Mouse (Mus musculus) frontal cortex, adult 2 months (tissue): ENCODE data around the gene Cdk9. TPM values are rescaled to one million over a fixed set of nuclear protein-coding genes. Genes with fewer than 3 reads are reported as not detected.
A peak's percentile ranks its signal among the peaks of the same experiment; 100 is the strongest.

Source experiments
- DNase-seq, 2 experiments: peaks; one replicate each; pipeline ENCODE4 v3.0.0; 2022; ENCODE audit warnings: low spot score in 1 of 2; ENCODE audit errors: extremely low spot score in 1 of 2
- polyA plus RNA-seq: library from polyadenylated mRNA; depleted of rRNA; stranded (reverse); fragments of >200 nt; gene quantifications from 2 replicates; pipeline ENCODE4 v1.2.3, GENCODE M21; 2012

Gene Cdk9
- polyA plus RNA-seq, 1 experiment = 268 TPM

- DNase-seq = no peak
Measured at GRCm38 (mm10) chr2:32710425-32710824, 2.5 kb downstream of the Cdk9 start.

GRCm38 (mm10) chr2:32709521-32710137 is 3.2 kb downstream of the Cdk9 start:
- no peak for DNase-seq

- no peak for DNase-seq
Measured at GRCm38 (mm10) chr2:32708643-32709042, 4.2 kb downstream of the Cdk9 start.

- no peak for DNase-seq
Measured at GRCm38 (mm10) chr2:32706971-32707370, 5.9 kb downstream of the Cdk9 start.

GRCm38 (mm10) chr2:32705018-32705417 is 7.9 kb downstream of the Cdk9 start:
- no peak for DNase-seq

- DNase-seq = no peak
Measured at GRCm38 (mm10) chr2:32704021-32704421, 8.9 kb downstream of the Cdk9 start, which contains the start of gene Fpgs. Fpgs (minus strand) TSS chr2:32704145.

- DNase-seq = no peak
Measured at GRCm38 (mm10) chr2:32703046-32703445, 9.8 kb downstream of the Cdk9 start.

- no peak for DNase-seq
Measured at GRCm38 (mm10) chr2:32700966-32701743, 11.7 kb downstream of the Cdk9 start.

- DNase-seq = no peak
Measured at GRCm38 (mm10) chr2:32699680-32700079, 13.2 kb downstream of the Cdk9 start.

- DNase-seq = no peak
Measured at GRCm38 (mm10) chr2:32694691-32695090, 18.2 kb downstream of the Cdk9 start.

GRCm38 (mm10) chr2:32693823-32694411 is 19.0 kb downstream of the Cdk9 start:
- peak; percentile 92 to 95 for DNase-seq

- no peak for DNase-seq
Measured at GRCm38 (mm10) chr2:32693282-32693681, 19.6 kb downstream of the Cdk9 start.

GRCm38 (mm10) chr2:32692496-32692895 is 20.4 kb downstream of the Cdk9 start:
- DNase-seq = no peak

GRCm38 (mm10) chr2:32691041-32691440 is 21.8 kb downstream of the Cdk9 start:
- DNase-seq = no peak

GRCm38 (mm10) chr2:32689420-32689819 is 23.5 kb downstream of the Cdk9 start:
- DNase-seq = peak; percentile 86 to 95

GRCm38 (mm10) chr2:32687562-32687961 is 25.3 kb downstream of the Cdk9 start:
- no peak for DNase-seq

GRCm38 (mm10) chr2:32686640-32687039 is 26.2 kb downstream of the Cdk9 start:
- no peak for DNase-seq

GRCm38 (mm10) chr2:32685807-32686206 is 27.1 kb downstream of the Cdk9 start:
- DNase-seq = no peak

GRCm38 (mm10) chr2:32684681-32685428 is 28.0 kb downstream of the Cdk9 start:
- DNase-seq = no peak

- DNase-seq = no peak
Measured at GRCm38 (mm10) chr2:32683701-32684100, 29.2 kb downstream of the Cdk9 start.
